Mouse (Mus musculus) ES-Bruce4 (cell line): ENCODE data around the gene Lpcat1.

ENCODE experiments used
- CTCF ChIP-seq: IDR thresholded peaks from one replicate; pipeline ENCODE4 v1.8.1; 2011; ENCODE audit warnings: low read depth, low read length
- POLR2A ChIP-seq: IDR thresholded peaks from one replicate; pipeline ENCODE4 v1.8.1; 2011; ENCODE audit warnings: low read length; ENCODE audit not compliant: insufficient read depth

DNA sequence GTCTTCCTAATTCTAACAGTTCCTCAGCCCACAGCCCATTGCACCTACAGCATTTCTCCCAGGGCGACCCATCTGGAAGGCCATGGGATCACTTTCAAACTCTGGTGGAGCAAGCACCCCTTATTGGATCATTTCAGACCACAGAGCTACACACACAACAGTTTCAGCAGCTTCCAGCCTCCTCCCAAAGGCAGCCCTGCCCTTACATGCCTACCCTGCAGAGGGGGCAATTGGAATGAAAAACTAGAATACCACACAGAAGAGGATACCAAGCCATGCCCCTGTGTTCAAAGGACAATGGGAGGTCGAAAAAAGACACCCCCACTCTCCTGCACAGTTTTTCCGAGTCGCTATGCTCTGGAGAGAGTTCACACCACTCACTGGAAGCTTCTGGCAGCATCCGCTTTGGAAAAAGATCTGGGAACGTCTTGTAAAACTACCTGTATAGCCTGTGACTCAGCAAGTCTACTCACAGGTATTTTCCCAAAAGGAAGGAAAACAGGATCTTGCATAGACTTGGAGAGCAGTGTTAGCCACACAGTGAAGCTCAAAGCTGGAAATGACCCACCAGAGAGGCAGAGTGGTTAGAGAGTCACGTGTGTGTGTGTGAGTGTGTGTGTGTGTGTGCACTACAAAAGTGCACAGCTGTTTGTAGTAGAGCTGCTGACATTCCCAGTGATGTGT is 34.4 kb upstream of the Lpcat1 start:
- TF ChIP-seq CTCF (peak; percentile 1), POLR2A (no peak)
